Mouse (Mus musculus) bone marrow, adult 2 months (tissue): ENCODE results near the gene Ccdc14.

Source experiments
- CTCF ChIP-seq: fragments of 200-500 bp; IDR thresholded peaks from 2 replicates; pipeline ENCODE4 v1.5.1; 2011; ENCODE audit warnings: low read length, control low read depth; ENCODE audit not compliant: control insufficient read depth, insufficient read depth
- POLR2A ChIP-seq: fragments of 200-500 bp; IDR thresholded peaks from 2 replicates; pipeline ENCODE4 v1.6.1; 2011; ENCODE audit warnings: low read depth, mild to moderate bottlenecking, control low read depth, low read length, borderline replicate concordance; ENCODE audit not compliant: control insufficient read depth

- no peak for TF ChIP-seq CTCF
- no peak for TF ChIP-seq POLR2A
Measured at GRCm38 (mm10) chr16:34700828-34701216, 10.4 kb downstream of the Ccdc14 start.
